Mouse (Mus musculus): Measurements from ENCODE around the gene Carmil1.

Carmil1 gene

DNA sequence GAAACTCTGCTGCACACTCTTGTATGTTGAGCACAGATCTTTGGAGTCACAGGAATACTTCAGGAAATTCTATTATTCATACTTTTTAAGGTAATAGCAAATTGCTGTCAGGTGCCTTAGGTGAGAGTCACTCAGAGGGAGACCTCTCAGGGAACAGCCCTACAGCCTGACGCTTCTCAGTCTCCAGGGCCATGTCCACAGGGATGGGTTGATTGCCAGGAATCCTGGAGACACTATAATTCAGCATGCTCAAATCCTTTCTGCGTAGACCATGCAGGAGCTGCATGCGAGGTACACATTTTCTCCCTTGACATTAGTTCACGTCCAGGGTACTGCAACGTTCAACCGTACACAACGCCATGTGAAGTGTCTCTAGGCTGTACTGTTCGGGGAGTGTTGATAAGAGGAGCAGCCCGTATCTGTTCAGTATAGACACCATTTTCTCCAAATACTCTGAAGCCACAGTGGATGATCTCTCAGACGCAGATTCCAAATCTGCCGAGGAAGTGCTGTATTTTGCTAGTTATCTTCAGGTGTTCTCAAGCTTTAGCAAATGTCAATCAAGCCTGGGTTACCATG lies 180.0 kb downstream of the Carmil1 start:
- no peak for DNase-seq

- DNase-seq = no peak
These were observed 184.0 kb downstream of the Carmil1 start for GRCm38 (mm10) chr13:24096573-24096972.

DNA sequence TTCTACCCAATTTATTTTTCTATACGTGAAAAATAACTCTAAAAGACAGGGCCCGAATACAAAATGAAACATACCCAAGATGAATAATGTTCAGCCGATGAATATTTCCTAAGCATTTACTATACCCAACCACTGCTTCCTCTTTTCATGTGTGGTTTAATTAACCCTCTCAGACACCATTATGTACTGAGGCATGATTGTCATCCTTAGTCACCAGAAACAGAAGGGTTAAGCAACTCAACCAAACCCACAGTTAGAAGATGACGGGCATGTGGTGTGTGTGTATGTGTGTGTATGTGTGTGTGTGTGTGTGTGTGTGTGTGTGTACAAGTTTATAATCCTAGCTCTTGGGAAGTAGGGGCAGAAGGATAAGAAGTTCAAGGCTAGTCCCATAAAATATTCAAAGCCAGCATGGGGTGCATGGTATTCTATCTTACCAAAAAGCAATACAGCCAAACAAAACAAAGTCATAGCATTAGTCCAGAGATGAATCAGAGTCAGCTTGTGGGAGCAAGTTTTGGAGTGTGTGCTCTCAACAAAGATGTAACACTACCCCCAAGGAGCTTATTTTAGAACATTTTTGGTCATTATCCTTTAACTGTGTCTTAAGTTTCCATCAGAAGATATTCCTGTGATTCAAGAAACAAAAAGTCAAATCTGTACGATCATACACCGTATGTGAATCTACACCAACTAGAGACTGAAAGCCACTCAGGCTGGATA lies 185.6 kb downstream of the Carmil1 start:
- no peak for DNase-seq

DNA sequence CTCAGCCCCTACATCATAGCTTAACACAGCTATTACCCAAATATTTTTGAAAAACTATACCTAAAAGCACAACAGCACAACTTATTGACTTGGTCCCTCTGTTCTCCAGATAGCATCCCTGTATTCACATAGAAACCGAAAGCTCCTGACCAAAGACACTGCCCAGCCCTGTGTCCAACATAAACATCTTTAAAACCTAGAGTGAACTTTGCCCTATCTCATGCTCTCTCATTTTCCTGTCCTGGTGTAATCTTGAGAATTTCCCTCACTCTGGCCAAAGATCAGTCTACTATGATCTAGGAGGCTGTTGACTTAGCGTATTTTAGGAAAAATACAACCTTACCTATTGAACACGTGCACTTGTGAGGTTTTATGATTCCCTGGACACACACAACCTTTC lies 187.5 kb downstream of the Carmil1 start:
- no peak for DNase-seq

DNA sequence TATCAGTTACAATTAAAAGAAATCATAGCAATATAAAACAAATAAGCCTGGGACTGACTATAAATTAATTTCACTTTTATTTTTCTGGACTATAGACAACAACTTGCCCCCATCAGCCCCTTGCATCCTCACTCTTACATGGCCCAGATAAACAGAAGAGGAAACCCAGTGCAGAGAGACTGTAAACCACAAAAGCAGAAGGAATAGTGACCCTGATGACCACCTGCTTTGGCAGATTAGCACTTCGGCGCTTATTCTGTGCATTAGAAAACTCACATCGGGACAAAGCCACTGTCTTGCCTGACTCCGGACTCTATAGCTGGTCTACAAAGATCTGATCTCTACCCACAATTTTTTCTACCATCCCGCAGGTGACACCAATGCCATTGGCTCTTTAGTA lies 188.5 kb downstream of the Carmil1 start:
- DNase-seq = no peak

- DNase-seq = no peak
These were observed 198.4 kb downstream of the Carmil1 start for GRCm38 (mm10) chr13:24082153-24082552.

- no peak for DNase-seq
These were observed 198.9 kb downstream of the Carmil1 start for GRCm38 (mm10) chr13:24081698-24082097.

- DNase-seq = no peak
These were observed 208.0 kb downstream of the Carmil1 start for GRCm38 (mm10) chr13:24072588-24072987.

GRCm38 (mm10) chr13:24067553-24067952 lies 213.0 kb downstream of the Carmil1 start:
- peak; percentile 55 for DNase-seq

- DNase-seq = no peak
These were observed 215.1 kb downstream of the Carmil1 start for GRCm38 (mm10) chr13:24065536-24065935.

- peak; percentile 56 for DNase-seq
These were observed 217.8 kb downstream of the Carmil1 start for GRCm38 (mm10) chr13:24062770-24063169.

- DNase-seq = no peak
These were observed 225.3 kb downstream of the Carmil1 start for GRCm38 (mm10) chr13:24055072-24055869.

GRCm38 (mm10) chr13:24051496-24051895 lies 229.1 kb downstream of the Carmil1 start:
- no peak for DNase-seq

DNA sequence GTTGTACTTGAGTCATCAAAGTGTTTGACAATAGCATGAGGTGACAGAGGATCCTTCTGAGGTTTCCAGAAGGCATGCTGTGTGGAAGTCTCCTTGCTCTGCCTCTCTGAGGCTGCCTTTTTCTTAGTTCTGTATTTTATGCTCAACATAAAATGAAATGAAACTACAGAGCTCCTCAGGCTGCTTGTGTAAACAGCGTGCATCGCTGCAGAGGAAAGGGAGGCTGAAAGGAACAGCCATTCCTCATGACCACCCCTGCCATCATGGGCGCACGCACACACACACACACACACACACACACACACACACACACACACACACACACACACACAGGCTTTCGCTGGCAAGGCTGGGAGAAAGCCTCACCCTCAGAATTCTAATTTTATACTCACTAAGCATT lies 230.3 kb downstream of the Carmil1 start:
- DNase-seq = no peak

- peak; percentile 30 for DNase-seq
These were observed 231.1 kb downstream of the Carmil1 start for GRCm38 (mm10) chr13:24049267-24050034.

- no peak for DNase-seq
These were observed 232.0 kb downstream of the Carmil1 start for GRCm38 (mm10) chr13:24048611-24049010.

GRCm38 (mm10) chr13:24045271-24045670 lies 235.3 kb downstream of the Carmil1 start:
- no peak for DNase-seq

- DNase-seq = no peak
These were observed 240.4 kb downstream of the Carmil1 start for GRCm38 (mm10) chr13:24040221-24040620.

- DNase-seq = peak; percentile 9
These were observed 243.1 kb downstream of the Carmil1 start for GRCm38 (mm10) chr13:24037502-24037901.

- DNase-seq = no peak
These were observed 244.4 kb downstream of the Carmil1 start for GRCm38 (mm10) chr13:24036150-24036549.

GRCm38 (mm10) chr13:24027191-24028170 lies 253.1 kb downstream of the Carmil1 start:
- peak; percentile 43 for DNase-seq

- DNase-seq = no peak
These were observed 262.1 kb downstream of the Carmil1 start for GRCm38 (mm10) chr13:24018515-24018914.

Measured in retina, postnatal 1 day (tissue).